Mouse (Mus musculus) MEL (cell line): ENCODE measurements around the gene Treh.

ENCODE experiments used
- CTCF ChIP-seq, 3 experiments: IDR thresholded peaks in 2 of 3; conservative IDR thresholded peaks in 1 of 3; 2 replicates each; pipeline ENCODE4 v1.5.1; 2011 to 2012; ENCODE audit warnings: low read length in 3 of 3, low read depth in 2 of 3, mild to moderate bottlenecking in 2 of 3, improper control_type of control experiment in 1 of 3, inconsistent platforms in 1 of 3, mixed read lengths in 1 of 3, moderate library complexity in 1 of 3; ENCODE audit not compliant: control insufficient read depth in 1 of 3, insufficient read depth in 1 of 3, poor library complexity in 1 of 3, severe bottlenecking in 1 of 3
- GATA1 ChIP-seq: IDR thresholded peaks from 2 replicates; pipeline ENCODE4 v1.6.1; 2011; ENCODE audit warnings: low read depth, low read length, improper control_type of control experiment
- HCFC1 ChIP-seq: IDR thresholded peaks from 2 replicates; pipeline ENCODE4 v1.6.1; 2012; ENCODE audit warnings: low read depth, mild to moderate bottlenecking, inconsistent platforms, low read length, improper control_type of control experiment, moderate library complexity
- MEF2A ChIP-seq: IDR thresholded peaks from 2 replicates; pipeline ENCODE4 v1.6.1; 2014; ENCODE audit warnings: low read depth, mild to moderate bottlenecking, inconsistent platforms, low read length, improper control_type of control experiment; ENCODE audit not compliant: poor library complexity, insufficient replicate concordance, severe bottlenecking; ENCODE audit errors: extremely low read depth
- POLR2A ChIP-seq, 2 experiments: IDR thresholded peaks; 2 replicates each; pipeline ENCODE4 v1.6.1; 2011 to 2012; ENCODE audit warnings: low read length in 2 of 2, mild to moderate bottlenecking in 2 of 2, control low read depth in 1 of 2, improper control_type of control experiment in 1 of 2, low read depth in 1 of 2, moderate library complexity in 1 of 2; ENCODE audit not compliant: control insufficient read depth in 1 of 2, insufficient read depth in 1 of 2, poor library complexity in 1 of 2
- SMC3 ChIP-seq: IDR thresholded peaks from 2 replicates; pipeline ENCODE4 v1.6.1; 2011; ENCODE audit warnings: low read depth, low read length, improper control_type of control experiment
- TCF12 ChIP-seq: IDR thresholded peaks from 2 replicates; pipeline ENCODE4 v1.6.1; 2014; ENCODE audit warnings: low read depth, mild to moderate bottlenecking, inconsistent platforms, low read length, improper control_type of control experiment, moderate library complexity
- ZC3H11A ChIP-seq: IDR thresholded peaks from 2 replicates; pipeline ENCODE4 v1.6.1; 2012; ENCODE audit warnings: low read depth, mild to moderate bottlenecking, inconsistent platforms, low read length, improper control_type of control experiment

GRCm38 (mm10) chr9:44647656-44648055 is 25.4 kb upstream of the Treh start:
- no peak for TF ChIP-seq POLR2A (IDR thresholded peaks at IDR 0.05; ENCODE audit: control insufficient read depth in 1 of 2, insufficient read depth in 1 of 2, low read depth in 1 of 2, low read length in 2 of 2, poor library complexity in 1 of 2)
- no peak for TF ChIP-seq CTCF (IDR thresholded peaks at IDR 0.05 in 2 of 3, conservative IDR thresholded peaks at IDR 0.05 in 1 of 3; ENCODE audit: control insufficient read depth in 1 of 3, insufficient read depth in 1 of 3, low read depth in 2 of 3, low read length in 3 of 3, poor library complexity in 1 of 3, severe bottlenecking in 1 of 3)
- no peak for TF ChIP-seq MEF2A
- TF ChIP-seq SMC3 = no peak
- TF ChIP-seq HCFC1 = no peak
- TF ChIP-seq GATA1 = no peak
- TF ChIP-seq ZC3H11A = no peak
- TF ChIP-seq TCF12 = no peak
